Mouse (Mus musculus) lung, adult 2 months (tissue): ENCODE results near the gene Ak2.

Source experiments
- CTCF ChIP-seq: fragments of 200-500 bp; IDR thresholded peaks from 2 replicates; pipeline ENCODE4 v1.5.1; 2011; ENCODE audit warnings: mild to moderate bottlenecking, low read length, control low read depth; ENCODE audit not compliant: insufficient read depth
- POLR2A ChIP-seq: fragments of 200-500 bp; IDR thresholded peaks from 2 replicates; pipeline ENCODE4 v1.6.1; 2011; ENCODE audit warnings: low read depth, mild to moderate bottlenecking, control low read depth, low read length, borderline replicate concordance; ENCODE audit errors: extremely low read depth

- TF ChIP-seq CTCF (no peak), POLR2A (no peak)
Measured at GRCm38 (mm10) chr4:129017150-129017549, 25.4 kb downstream of the Ak2 start.
